Mouse (Mus musculus) liver, embryonic 14.5 days (tissue): ENCODE data around the gene Prr14l.

ENCODE experiments used
- CTCF ChIP-seq: IDR thresholded peaks from 2 replicates; pipeline ENCODE4 v1.5.1; 2016; ENCODE audit warnings: antibody characterized with exemption, low read depth, control low read depth
- EP300 ChIP-seq: IDR thresholded peaks from 2 replicates; pipeline ENCODE4 v1.6.1; 2016; ENCODE audit warnings: antibody characterized with exemption, low read depth

DNA sequence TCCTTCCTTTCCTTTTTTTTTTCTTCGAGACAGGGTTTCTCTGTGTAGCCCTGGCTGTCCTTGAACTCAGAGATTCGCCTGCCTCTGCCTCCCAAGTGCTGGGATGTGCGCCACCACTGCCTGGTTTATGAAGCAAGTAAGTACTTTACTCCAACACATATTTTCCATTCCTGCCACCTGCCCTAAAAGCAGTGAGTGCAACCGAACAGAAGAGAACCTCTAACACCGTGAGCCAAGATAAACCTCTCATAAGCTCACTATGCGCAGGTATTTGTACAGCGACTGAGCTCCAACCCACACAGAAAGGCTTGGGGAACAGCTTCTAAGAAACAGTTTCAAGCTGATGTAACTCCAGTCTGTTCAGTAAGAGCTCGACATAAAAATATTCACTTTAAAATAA is 97.9 kb downstream of the Prr14l start:
- TF ChIP-seq CTCF (no peak), EP300 (no peak)
